Comparison of ENCODE assay signal across 26 mouse cellular contexts in the genomic region with DNA sequence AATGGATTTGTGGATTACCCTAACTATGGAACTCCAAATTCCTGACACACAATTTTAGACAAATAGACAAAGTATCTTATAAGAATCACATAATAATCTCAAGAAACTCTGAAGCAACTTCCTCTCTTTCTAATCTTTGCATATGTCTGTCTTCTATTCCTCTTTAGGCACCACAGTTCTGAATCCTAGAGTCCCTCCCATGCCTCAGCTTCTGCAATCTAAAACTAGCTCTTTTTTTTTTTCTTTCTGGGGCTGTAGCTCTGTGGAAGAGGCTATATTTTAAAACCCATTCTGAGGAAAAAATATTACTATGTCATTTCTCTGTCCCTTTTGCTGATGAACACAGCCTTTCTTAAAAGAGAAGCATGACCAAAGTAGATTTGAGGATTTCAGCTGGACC.
DNase-seq lines count a peak whose midpoint lies in the region; ATAC-seq and TF ChIP-seq lines count a peak whose summit lies in the region.
"Had no signal": no experiment of that assay in that cellular context is flagged by ENCODE, and none has a peak within 500 bp of the region (broad histone marks: within the 10 kb centered on the region; RNA-seq: fewer than 3 reads in every experiment).

No protein-coding gene starts in this region.

- no peaks in the 10 kb centered on the region for H3K36me3 ChIP-seq in spleen, adult 2 months (ENCODE audit: control insufficient read depth, insufficient read depth, low read length)
- no peaks in the 10 kb centered on the region for H3K36me3 ChIP-seq in forebrain, embryonic 10.5 days (replicated peaks)
- H3K36me3 ChIP-seq: heart, embryonic 10.5 days; heart, embryonic 15.5 days; hindbrain, embryonic 12.5 days; intestine, embryonic 15.5 days; limb, embryonic 12.5 days; liver, embryonic 13.5 days; midbrain, embryonic 13.5 days; neural tube, embryonic 15.5 days; stomach, embryonic 15.5 days had no signal

- no peak for TF ChIP-seq CTCF in spleen, adult 2 months (IDR thresholded peaks at IDR 0.05; ENCODE audit: extremely low read depth, insufficient read depth, insufficient read length, insufficient replicate concordance)

- peak; percentile 42 to 43; a peak in 3 of 4 replicates for ATAC-seq in hematopoietic stem cell, adult 5-6 weeks (replicated peaks in 1 of 2; ENCODE audit: insufficient read depth in 1 of 2, low FRiP score in 2 of 2, low TSS enrichment in 1 of 2, low read depth in 1 of 2, poor library complexity in 2 of 2, severe bottlenecking in 2 of 2)
- ATAC-seq in neutrophil, adult 5-6 weeks (ENCODE audit: extremely low read depth, insufficient number of reproducible peaks, low FRiP score, poor library complexity, severe bottlenecking) = peak; percentile 24; the same call in 1 of the 2 replicates
- ATAC-seq: forebrain, embryonic 14.5 days; hindbrain, postnatal 0 days; intestine, embryonic 15.5 days; midbrain, embryonic 13.5 days had no signal

- no peak for DNase-seq in spleen, adult 2 months (ENCODE audit: low read depth in 1 of 2, low spot score in 2 of 2)
- no peak for DNase-seq in spleen, postnatal 10 days (ENCODE audit: low spot score in 2 of 2)
- DNase-seq in MEL-GATA-1-ER (ENCODE audit: extremely low read depth, low read depth) = peak; percentile 65
- no peak for DNase-seq in embryo, embryonic 10.5 days (ENCODE audit: low spot score)
- no peak for DNase-seq in adrenal gland, postnatal 4 days (ENCODE audit: low spot score in 2 of 2)
- DNase-seq in forebrain, embryonic 10.5 days (ENCODE audit: extremely low spot score, low spot score) = no peak
- DNase-seq: adrenal gland, adult 2 months; cerebellum, adult 11-12 months; cerebellum, postnatal 10 days; gastrocnemius, postnatal 14 days; liver, embryonic 13.5 days; lung, adult 2 months; right cerebral cortex, postnatal 25 days had no signal

- TF ChIP-seq POLR2A in spleen, adult 2 months (IDR thresholded peaks at IDR 0.05; ENCODE audit: low read depth, low read length) = no peak

- H3K9me3 ChIP-seq in forebrain, embryonic 10.5 days = no peaks in the 10 kb centered on the region
- H3K9me3 ChIP-seq: heart, embryonic 10.5 days; heart, embryonic 15.5 days; hindbrain, embryonic 12.5 days; intestine, embryonic 15.5 days; limb, embryonic 12.5 days; liver, embryonic 13.5 days; midbrain, embryonic 13.5 days; neural tube, embryonic 15.5 days; stomach, embryonic 15.5 days had no signal

- H3K4me3 ChIP-seq in spleen, adult 2 months (ENCODE audit: extremely low read depth, insufficient read depth, insufficient read length) = no peak overlapping the region
- no peak overlapping the region for H3K4me3 ChIP-seq in forebrain, embryonic 10.5 days
- H3K4me3 ChIP-seq: heart, embryonic 10.5 days; hindbrain, embryonic 12.5 days; intestine, embryonic 15.5 days; limb, embryonic 12.5 days; liver, embryonic 13.5 days; midbrain, embryonic 13.5 days; neural tube, embryonic 15.5 days; stomach, embryonic 15.5 days had no signal

- peak overlapping the region; percentile 75; the same call in 1 of the 2 replicates for H3K27ac ChIP-seq in spleen, adult 2 months (ENCODE audit: insufficient read depth, low read length)
- H3K27ac ChIP-seq in forebrain, embryonic 10.5 days = no peak overlapping the region
- H3K27ac ChIP-seq: heart, embryonic 10.5 days; heart, embryonic 15.5 days; hindbrain, embryonic 12.5 days; hindbrain, postnatal 0 days; intestine, embryonic 15.5 days; kidney, postnatal 0 days; limb, embryonic 12.5 days; liver, embryonic 13.5 days; midbrain, embryonic 13.5 days; neural tube, embryonic 15.5 days; stomach, embryonic 15.5 days had no signal

- H3K4me1 ChIP-seq in spleen, adult 2 months (ENCODE audit: control insufficient read depth, insufficient read depth, insufficient read length) = peaks cover 23% of the 10 kb centered on the region
- no peaks in the 10 kb centered on the region for H3K4me1 ChIP-seq in forebrain, embryonic 10.5 days
- H3K4me1 ChIP-seq: heart, embryonic 10.5 days; heart, embryonic 15.5 days; hindbrain, embryonic 12.5 days; intestine, embryonic 15.5 days; limb, embryonic 12.5 days; liver, embryonic 13.5 days; midbrain, embryonic 13.5 days; neural tube, embryonic 15.5 days; stomach, embryonic 15.5 days had no signal

- no peaks in the 10 kb centered on the region for H3K27me3 ChIP-seq in spleen, adult 2 months (ENCODE audit: control insufficient read depth, insufficient read depth, low read length)
- no peaks in the 10 kb centered on the region for H3K27me3 ChIP-seq in forebrain, embryonic 10.5 days (ENCODE audit: poor library complexity, severe bottlenecking)
- H3K27me3 ChIP-seq: heart, embryonic 15.5 days; hindbrain, embryonic 12.5 days; intestine, embryonic 15.5 days; limb, embryonic 12.5 days; liver, embryonic 13.5 days; midbrain, embryonic 13.5 days; neural tube, embryonic 15.5 days; stomach, embryonic 15.5 days had no signal
